Mouse (Mus musculus) kidney, postnatal 14 days (tissue): ENCODE results near the gene Robo1.

Experiments
- DNase-seq: peaks from one replicate; pipeline ENCODE4 v3.0.0; 2022; ENCODE audit warnings: mixed read lengths

Gene Robo1

GRCm38 (mm10) chr16:72307537-72308330 is at the start of gene Robo1:
Gene Robo1, plus strand, starts transcription at chr16:72308306.
- no peak for DNase-seq

- no peak for DNase-seq
Measured at GRCm38 (mm10) chr16:72267839-72268238, 40.3 kb upstream of the Robo1 start.

GRCm38 (mm10) chr16:72276390-72277074 is 31.6 kb upstream of the Robo1 start:
- no peak for DNase-seq

- DNase-seq: no peak
Measured at GRCm38 (mm10) chr16:72308331-72308668, 194 bp downstream of the Robo1 start.

- DNase-seq: no peak
Measured at GRCm38 (mm10) chr16:72327321-72327720, 19.2 kb downstream of the Robo1 start.

GRCm38 (mm10) chr16:72328579-72328978 is 20.5 kb downstream of the Robo1 start:
- no peak for DNase-seq

- no peak for DNase-seq
Measured at GRCm38 (mm10) chr16:72337757-72338156, 29.7 kb downstream of the Robo1 start.

- no peak for DNase-seq
Measured at GRCm38 (mm10) chr16:72350422-72350821, 42.3 kb downstream of the Robo1 start.

- DNase-seq: peak; percentile 32
Measured at GRCm38 (mm10) chr16:72356515-72357357, 48.6 kb downstream of the Robo1 start.

- DNase-seq: no peak
Measured at GRCm38 (mm10) chr16:72376896-72377295, 68.8 kb downstream of the Robo1 start.

GRCm38 (mm10) chr16:72381819-72382218 is 73.7 kb downstream of the Robo1 start:
- no peak for DNase-seq

GRCm38 (mm10) chr16:72383566-72383965 is 75.5 kb downstream of the Robo1 start:
- no peak for DNase-seq

- DNase-seq: no peak
Measured at GRCm38 (mm10) chr16:72393512-72393911, 85.4 kb downstream of the Robo1 start.

- DNase-seq: no peak
Measured at GRCm38 (mm10) chr16:72398811-72399210, 90.7 kb downstream of the Robo1 start.

- DNase-seq: no peak
Measured at GRCm38 (mm10) chr16:72402381-72402780, 94.3 kb downstream of the Robo1 start.

- DNase-seq: no peak
Measured at GRCm38 (mm10) chr16:72409820-72410219, 101.7 kb downstream of the Robo1 start.

- DNase-seq: no peak
Measured at GRCm38 (mm10) chr16:72411669-72412270, 103.7 kb downstream of the Robo1 start.

- DNase-seq: no peak
Measured at GRCm38 (mm10) chr16:72412879-72413278, 104.8 kb downstream of the Robo1 start.

GRCm38 (mm10) chr16:72419328-72420066 is 111.4 kb downstream of the Robo1 start:
- no peak for DNase-seq

GRCm38 (mm10) chr16:72422426-72422825 is 114.3 kb downstream of the Robo1 start:
- no peak for DNase-seq

- no peak for DNase-seq
Measured at GRCm38 (mm10) chr16:72434396-72434795, 126.3 kb downstream of the Robo1 start.

GRCm38 (mm10) chr16:72444428-72445135 is 136.5 kb downstream of the Robo1 start:
- no peak for DNase-seq
